Mouse (Mus musculus) intestine, embryonic 16.5 days (tissue): ENCODE results near the gene Mylk. TPM values are rescaled to one million over a fixed set of nuclear protein-coding genes. Genes with fewer than 3 reads are reported as not detected.

ENCODE experiments used
- ATAC-seq: fragments of 200-750 bp; cut with Nextera tagmentation; 2 replicates; pipeline ENCODE4 v1.8.0; 2017; ENCODE audit warnings: moderate TSS enrichment, moderate library complexity
- H3K27ac ChIP-seq: fragments of 300-500 bp; sonication (generic); 2 replicates; pipeline ENCODE4 v1.5.1; 2014; ENCODE audit warnings: mild to moderate bottlenecking, low read length
- H3K27me3 ChIP-seq: fragments of 300-500 bp; sonication (generic); replicated peaks from 2 replicates; pipeline ENCODE4 v1.6.1; 2014; ENCODE audit warnings: low read length, control low read depth, mixed read lengths; ENCODE audit not compliant: control insufficient read depth, insufficient read depth
- H3K36me3 ChIP-seq: fragments of 300-500 bp; sonication (generic); 2 replicates; pipeline ENCODE4 v1.6.1; 2014; ENCODE audit warnings: low read length, control low read depth; ENCODE audit not compliant: control insufficient read depth, insufficient read depth
- H3K4me1 ChIP-seq: fragments of 300-500 bp; sonication (generic); 2 replicates; pipeline ENCODE4 v1.6.1; 2014; ENCODE audit warnings: low read length, control low read depth, mixed read lengths; ENCODE audit not compliant: control insufficient read depth, insufficient read depth
- H3K4me2 ChIP-seq: fragments of 300-500 bp; sonication (generic); 2 replicates; pipeline ENCODE4 v1.6.1; 2014; ENCODE audit warnings: low read depth, low read length, control low read depth
- H3K4me3 ChIP-seq: fragments of 300-500 bp; sonication (generic); 2 replicates; pipeline ENCODE4 v1.5.1; 2014; ENCODE audit warnings: mild to moderate bottlenecking, low read length
- H3K9ac ChIP-seq: fragments of 300-500 bp; sonication (generic); 2 replicates; pipeline ENCODE4 v1.6.1; 2014; ENCODE audit warnings: low read depth, low read length
- H3K9me3 ChIP-seq: fragments of 300-500 bp; sonication (generic); 2 replicates; pipeline ENCODE4 v1.6.1; 2016; ENCODE audit warnings: low read length, control low read depth; ENCODE audit not compliant: control insufficient read depth
- WGBS: fragments of 180-500 bp; shearing (Covaris S2); extraction: QIAGEN DNeasy Blood & Tissue Kit; methylation state at CpG from one replicate; pipeline ENCODE4 v1.1.7; 2014; 5-methylcytosine and 5-hydroxymethylcytosine counted together
- polyA plus RNA-seq: library from polyadenylated mRNA; unstranded; fragments of >200 nt; fragmentation: Nextera tagmentation; extraction: Ambion mirVana; gene quantifications from 2 replicates; pipeline ENCODE4 v1.2.1, GENCODE M21; 2015

The Mylk gene
- polyA plus RNA-seq, 1 experiment from 2014 or later = 397 TPM

GRCm38 (mm10) chr16:34729371-34729770 is 15.6 kb upstream of the Mylk start:
- Histone ChIP-seq H3K4me2 (no peak overlapping the region), H3K4me3 (no peak overlapping the region), H3K9ac (no peak overlapping the region), H3K4me1 (no peaks in the 10 kb centered on the region), H3K36me3 (no peaks in the 10 kb centered on the region), H3K27ac (no peak overlapping the region), H3K9me3 (0 out of 2 replicates have a peak, but pooled peaks cover 5% of the 10 kb centered on the region), H3K27me3 (no peaks in the 10 kb centered on the region)
- WGBS = 85% methylated on average over 1 of the region's 1 CpGs
- ATAC-seq = no peak

- no peaks in the 10 kb centered on the region for H3K36me3 ChIP-seq
- no peak overlapping the region for H3K4me2 ChIP-seq
- ATAC-seq = no peak
- no peak overlapping the region for H3K9ac ChIP-seq
- no peaks in the 10 kb centered on the region for H3K9me3 ChIP-seq
- H3K27ac ChIP-seq = no peak overlapping the region
- no peaks in the 10 kb centered on the region for H3K27me3 ChIP-seq
- WGBS = 86% methylated on average over 4 of the region's 4 CpGs
- H3K4me1 ChIP-seq = no peaks in the 10 kb centered on the region
- H3K4me3 ChIP-seq = no peak overlapping the region
Observed at GRCm38 (mm10) chr16:34738656-34739233, 6.3 kb upstream of the Mylk start.

DNA sequence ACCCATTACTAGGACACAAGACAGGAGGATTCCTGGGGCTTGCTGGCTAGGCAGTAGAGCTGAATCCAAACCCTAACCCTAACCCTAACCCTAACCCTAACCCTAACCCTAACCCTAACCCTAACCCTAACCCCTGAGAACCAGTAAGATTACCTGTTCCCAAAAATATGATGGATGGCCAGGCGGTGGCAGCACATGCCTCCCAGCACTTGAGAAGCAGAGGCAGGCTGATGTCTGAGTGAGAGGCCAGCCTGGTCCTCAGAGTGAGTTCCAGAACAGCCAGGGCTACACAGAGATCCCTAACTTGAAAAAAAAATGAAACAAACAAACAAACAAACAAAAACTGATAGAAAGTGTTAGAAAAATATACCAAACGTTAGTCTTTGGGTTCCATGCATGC is 2.1 kb upstream of the Mylk start:
- no peak for ATAC-seq
- Histone ChIP-seq H3K27me3 (no peaks in the 10 kb centered on the region; the same call in 1 of the 2 replicates), H3K4me2 (no peak overlapping the region), H3K4me3 (no peak overlapping the region), H3K27ac (no peak overlapping the region), H3K36me3 (no peaks in the 10 kb centered on the region), H3K9ac (no peak overlapping the region), H3K9me3 (no peaks in the 10 kb centered on the region), H3K4me1 (peaks cover 4% of the 10 kb centered on the region; the same call in 1 of the 2 replicates)
- WGBS = 42% methylated on average over 2 of the region's 2 CpGs

GRCm38 (mm10) chr16:34748081-34748720 is 3.2 kb downstream of the Mylk start:
- no peak overlapping the region for H3K4me2 ChIP-seq
- no peaks in the 10 kb centered on the region for H3K9me3 ChIP-seq
- H3K4me3 ChIP-seq = no peak overlapping the region
- H3K4me1 ChIP-seq = peaks cover 4% of the 10 kb centered on the region; the same call in 1 of the 2 replicates
- no peak overlapping the region for H3K27ac ChIP-seq
- H3K36me3 ChIP-seq = no peaks in the 10 kb centered on the region
- 33% methylated on average over 11 of the region's 11 CpGs for WGBS
- no peak overlapping the region for H3K9ac ChIP-seq
- no peak for ATAC-seq
- H3K27me3 ChIP-seq = no peaks in the 10 kb centered on the region; the same call in 1 of the 2 replicates

GRCm38 (mm10) chr16:34749536-34749935 is 4.5 kb downstream of the Mylk start:
- Histone ChIP-seq H3K4me1 (peaks cover 4% of the 10 kb centered on the region; the same call in 1 of the 2 replicates), H3K36me3 (no peaks in the 10 kb centered on the region), H3K9me3 (no peaks in the 10 kb centered on the region), H3K4me3 (no peak overlapping the region), H3K9ac (no peak overlapping the region), H3K27me3 (no peaks in the 10 kb centered on the region; the same call in 1 of the 2 replicates), H3K27ac (no peak overlapping the region), H3K4me2 (no peak overlapping the region)
- WGBS = 75% methylated on average over 4 of the region's 4 CpGs
- no peak for ATAC-seq

- Histone ChIP-seq H3K9me3 (no peaks in the 10 kb centered on the region), H3K4me1 (no peaks in the 10 kb centered on the region), H3K27ac (no peak overlapping the region), H3K4me3 (no peak overlapping the region), H3K36me3 (no peaks in the 10 kb centered on the region), H3K27me3 (no peaks in the 10 kb centered on the region), H3K4me2 (no peak overlapping the region), H3K9ac (no peak overlapping the region)
- ATAC-seq = no peak
- WGBS = 75% methylated on average over 3 of the region's 3 CpGs
Observed at GRCm38 (mm10) chr16:34752026-34752425, 7.0 kb downstream of the Mylk start.

DNA sequence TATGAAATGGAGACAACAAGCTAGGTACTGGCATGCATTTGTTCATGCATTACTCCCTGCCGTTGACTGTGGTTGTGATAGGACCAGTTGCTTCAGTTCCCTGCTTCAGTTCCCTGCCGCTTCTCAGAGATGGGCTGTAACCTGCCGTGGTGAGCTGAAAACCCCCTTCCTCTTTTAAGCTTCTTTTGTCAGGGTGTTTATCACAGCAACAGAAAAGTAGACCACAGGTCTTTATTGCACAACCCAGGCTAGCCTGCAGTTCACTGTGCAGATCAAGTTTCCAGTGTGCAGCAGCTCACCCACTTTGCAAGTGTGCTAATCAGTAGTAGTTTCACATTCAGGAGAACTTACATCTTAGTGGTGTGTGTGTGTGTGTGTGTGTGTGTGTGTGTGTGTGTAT is 8.0 kb downstream of the Mylk start:
- H3K27ac ChIP-seq = no peak overlapping the region
- no peak overlapping the region for H3K4me2 ChIP-seq
- H3K9ac ChIP-seq = no peak overlapping the region
- no peaks in the 10 kb centered on the region for H3K9me3 ChIP-seq
- H3K4me1 ChIP-seq = no peaks in the 10 kb centered on the region
- WGBS = 81% methylated on average over 3 of the region's 3 CpGs
- ATAC-seq = no peak
- H3K4me3 ChIP-seq = no peak overlapping the region
- H3K36me3 ChIP-seq = no peaks in the 10 kb centered on the region
- H3K27me3 ChIP-seq = no peaks in the 10 kb centered on the region

GRCm38 (mm10) chr16:34756991-34757390 is 12.0 kb downstream of the Mylk start:
- Histone ChIP-seq H3K36me3 (no peaks in the 10 kb centered on the region), H3K4me2 (no peak overlapping the region), H3K4me1 (no peaks in the 10 kb centered on the region), H3K27me3 (no peaks in the 10 kb centered on the region), H3K9me3 (no peaks in the 10 kb centered on the region), H3K27ac (no peak overlapping the region), H3K9ac (no peak overlapping the region), H3K4me3 (no peak overlapping the region)
- no peak for ATAC-seq
- 85% methylated on average over 7 of the region's 7 CpGs for WGBS

GRCm38 (mm10) chr16:34758205-34758604 is 13.2 kb downstream of the Mylk start:
- H3K27me3 ChIP-seq = no peaks in the 10 kb centered on the region
- 60% methylated on average over 5 of the region's 5 CpGs for WGBS

More at GRCm38 (mm10) chr16:34758205-34758604, 13.2 kb downstream of the Mylk start:
- ATAC-seq = no peak
- Histone ChIP-seq H3K4me2 (no peak overlapping the region), H3K9ac (no peak overlapping the region), H3K4me3 (no peak overlapping the region), H3K9me3 (no peaks in the 10 kb centered on the region), H3K36me3 (no peaks in the 10 kb centered on the region), H3K27ac (no peak overlapping the region), H3K4me1 (no peaks in the 10 kb centered on the region)
